Mouse (Mus musculus) forebrain, embryonic 12.5 days (tissue): ENCODE data around the gene Gm10639. TPM values are rescaled to one million over a fixed set of nuclear protein-coding genes. Genes with fewer than 3 reads are reported as not detected.

Source experiments
- ATAC-seq: fragments of 200-750 bp; cut with Nextera tagmentation; 2 replicates; pipeline ENCODE4 v1.8.0; 2017; ENCODE audit warnings: moderate TSS enrichment; ENCODE audit not compliant: low FRiP score
- H3K27ac ChIP-seq: fragments of 300-500 bp; sonication (generic); 2 replicates; pipeline ENCODE4 v1.5.1; 2016; ENCODE audit warnings: mild to moderate bottlenecking
- H3K27me3 ChIP-seq: fragments of 300-500 bp; sonication (generic); 2 replicates; pipeline ENCODE4 v1.6.1; 2016; ENCODE audit warnings: mild to moderate bottlenecking
- H3K36me3 ChIP-seq: fragments of 300-500 bp; sonication (generic); replicated peaks from 2 replicates; pipeline ENCODE4 v1.6.1; 2016; ENCODE audit warnings: mild to moderate bottlenecking
- H3K4me1 ChIP-seq: fragments of 300-500 bp; sonication (generic); 2 replicates; pipeline ENCODE4 v1.6.1; 2016
- H3K4me2 ChIP-seq: fragments of 300-500 bp; sonication (generic); 2 replicates; pipeline ENCODE4 v1.6.1; 2016; ENCODE audit warnings: mild to moderate bottlenecking, moderate library complexity
- H3K4me3 ChIP-seq: fragments of 300-500 bp; sonication (generic); replicated peaks from 2 replicates; pipeline ENCODE4 v1.5.1; 2016; ENCODE audit warnings: mild to moderate bottlenecking
- H3K9ac ChIP-seq: fragments of 300-500 bp; sonication (generic); 2 replicates; pipeline ENCODE4 v1.6.1; 2016; ENCODE audit warnings: mild to moderate bottlenecking
- H3K9me3 ChIP-seq: fragments of 300-500 bp; sonication (generic); 2 replicates; pipeline ENCODE4 v1.6.1; 2016
- WGBS: fragments of 180-500 bp; shearing (Covaris S2); methylation state at CpG from one replicate; pipeline ENCODE4 v1.1.7; 2016; 5-methylcytosine and 5-hydroxymethylcytosine counted together
- polyA plus RNA-seq: library from polyadenylated mRNA; unstranded; fragments of >200 nt; fragmentation: Nextera tagmentation; extraction: Ambion mirVana; gene quantifications from 2 replicates; pipeline ENCODE4 v1.2.1, GENCODE M21; 2016

The Gm10639 gene
- polyA plus RNA-seq, 1 experiment from 2014 or later: not detected

- Histone ChIP-seq H3K9ac (no peak overlapping the region), H3K4me2 (no peak overlapping the region), H3K27ac (no peak overlapping the region), H3K27me3 (no peaks in the 10 kb centered on the region), H3K36me3 (no peaks in the 10 kb centered on the region), H3K9me3 (no peaks in the 10 kb centered on the region), H3K4me3 (no peak overlapping the region), H3K4me1 (no peaks in the 10 kb centered on the region)
- no peak for ATAC-seq
- 87% methylated on average over 6 of the region's 6 CpGs for WGBS
Measured at GRCm38 (mm10) chr9:78351504-78352220, 61.9 kb downstream of the Gm10639 start.

Other genes with a start within 250 kb of the Gm10639 start
- not detected in 2 replicates for gene Gcm1, start 238.0 kb upstream of the Gm10639 start, polyA plus RNA-seq
- 32.7 and 35.9 TPM in 2 replicates for gene Fbxo9, start 180.9 kb upstream of the Gm10639 start, polyA plus RNA-seq
- 35.5 and 38.4 TPM in 2 replicates for gene Ick, start 180.7 kb upstream of the Gm10639 start, polyA plus RNA-seq
- 36.7 and 43.0 TPM in 2 replicates for gene Gsta4, start 107.1 kb upstream of the Gm10639 start, polyA plus RNA-seq
- gene Gsta1, start 59.3 kb upstream of the Gm10639 start, polyA plus RNA-seq: not detected in 2 replicates
- gene Gm3776, start 32.8 kb upstream of the Gm10639 start, polyA plus RNA-seq: not detected in 2 replicates
- not detected in 2 replicates for gene Omt2a, start 24.9 kb downstream of the Gm10639 start, polyA plus RNA-seq
- gene Omt2b, start 37.7 kb downstream of the Gm10639 start, polyA plus RNA-seq: not detected in 2 replicates
- gene Gsta2, start 65.9 kb downstream of the Gm10639 start, polyA plus RNA-seq: not detected in 2 replicates
- gene Dppa5a, start 78.3 kb downstream of the Gm10639 start, polyA plus RNA-seq: 0.81 and 1.8 TPM in 2 replicates
- gene Ooep, start 88.8 kb downstream of the Gm10639 start, polyA plus RNA-seq: 5.6 and 6.3 TPM in 2 replicates
- gene Ddx43, start 105.9 kb downstream of the Gm10639 start, polyA plus RNA-seq: 0.17 and 0.27 TPM in 2 replicates
- gene Cgas, start 153.3 kb downstream of the Gm10639 start, polyA plus RNA-seq: 0.46 and 0.69 TPM in 2 replicates
- 24.4 and 26.1 TPM in 2 replicates for gene Mto1, start 158.3 kb downstream of the Gm10639 start, polyA plus RNA-seq
- 0.68 and 0.75 TPM in 2 replicates for gene Gm17324, start 158.9 kb downstream of the Gm10639 start, polyA plus RNA-seq
- gene Eef1a1, start 199.2 kb downstream of the Gm10639 start, polyA plus RNA-seq: 3,508 and 3,592 TPM in 2 replicates